Mouse (Mus musculus) forelimb bud, embryonic 11.5 days (tissue): ENCODE measurements around the gene Ptn.

Source experiments
- DNase-seq: peaks from one replicate; pipeline ENCODE4 v3.0.0-alpha.2; 2012; ENCODE audit warnings: low read depth, low spot score

Ptn gene

GRCm38 (mm10) chr6:36815992-36816391 lies 6.0 kb upstream of the Ptn start:
- DNase-seq, result no peak

DNA sequence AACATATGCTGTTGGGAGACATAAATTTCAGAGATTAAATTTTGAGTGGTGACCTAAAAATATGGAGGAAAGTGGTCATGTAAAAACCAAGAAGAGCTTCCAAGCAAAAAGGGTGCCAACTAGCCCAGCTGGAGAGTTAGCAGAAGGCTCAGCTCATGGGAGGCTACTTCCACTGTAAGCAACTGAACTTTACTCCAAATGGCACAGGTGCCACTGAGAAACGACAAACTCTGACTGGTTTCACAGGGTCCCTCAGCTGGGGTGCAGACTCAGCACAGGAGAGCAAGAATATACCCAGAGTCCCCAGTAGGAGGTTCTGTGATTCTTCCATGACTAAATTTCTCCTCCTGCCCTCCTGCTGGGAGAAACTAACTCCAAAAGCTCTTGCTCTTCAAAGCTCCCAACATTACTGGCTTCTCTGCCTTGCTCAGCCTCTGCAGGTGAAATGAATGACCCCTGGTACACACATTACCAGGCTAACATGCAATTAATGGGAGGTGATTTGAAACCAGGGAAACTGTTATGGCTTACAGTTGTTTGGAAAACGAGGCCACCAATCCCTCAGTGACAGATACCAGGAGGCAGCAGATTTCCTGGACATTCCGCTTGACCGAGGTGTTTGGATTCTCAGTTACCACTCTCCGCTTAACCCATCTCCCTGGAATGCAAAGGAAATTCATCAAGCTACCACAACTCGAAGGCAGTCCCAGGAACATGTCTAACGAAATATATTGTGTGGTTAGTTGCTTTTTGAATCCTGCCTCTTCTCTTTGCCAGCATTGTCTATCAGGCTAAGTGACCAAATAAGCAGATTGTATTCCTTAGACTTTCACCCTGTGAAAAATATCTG lies 2.9 kb upstream of the Ptn start:
- DNase-seq, result no peak

DNA sequence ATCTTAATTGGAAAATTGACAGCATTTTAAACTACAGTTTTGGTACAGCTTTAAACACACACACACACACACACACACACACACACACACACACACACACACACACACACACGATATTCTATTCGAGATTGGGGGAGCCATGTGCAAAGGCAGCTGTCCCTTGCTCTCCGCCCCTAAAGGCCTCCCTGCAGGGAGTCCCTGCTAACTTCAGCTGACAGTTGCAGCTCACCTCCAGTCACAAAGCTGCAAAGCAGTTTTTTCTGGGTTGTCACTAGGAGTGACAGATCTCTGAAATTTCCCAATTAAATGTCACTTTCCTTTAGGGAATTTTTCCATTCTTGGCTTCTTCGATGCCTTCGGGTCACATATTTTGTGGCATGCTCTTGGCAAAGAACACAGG lies 428 bp upstream of the Ptn start:
- DNase-seq, result no peak

GRCm38 (mm10) chr6:36809311-36809726 lies 701 bp downstream of the Ptn start:
- DNase-seq, result peak; percentile 59

DNA sequence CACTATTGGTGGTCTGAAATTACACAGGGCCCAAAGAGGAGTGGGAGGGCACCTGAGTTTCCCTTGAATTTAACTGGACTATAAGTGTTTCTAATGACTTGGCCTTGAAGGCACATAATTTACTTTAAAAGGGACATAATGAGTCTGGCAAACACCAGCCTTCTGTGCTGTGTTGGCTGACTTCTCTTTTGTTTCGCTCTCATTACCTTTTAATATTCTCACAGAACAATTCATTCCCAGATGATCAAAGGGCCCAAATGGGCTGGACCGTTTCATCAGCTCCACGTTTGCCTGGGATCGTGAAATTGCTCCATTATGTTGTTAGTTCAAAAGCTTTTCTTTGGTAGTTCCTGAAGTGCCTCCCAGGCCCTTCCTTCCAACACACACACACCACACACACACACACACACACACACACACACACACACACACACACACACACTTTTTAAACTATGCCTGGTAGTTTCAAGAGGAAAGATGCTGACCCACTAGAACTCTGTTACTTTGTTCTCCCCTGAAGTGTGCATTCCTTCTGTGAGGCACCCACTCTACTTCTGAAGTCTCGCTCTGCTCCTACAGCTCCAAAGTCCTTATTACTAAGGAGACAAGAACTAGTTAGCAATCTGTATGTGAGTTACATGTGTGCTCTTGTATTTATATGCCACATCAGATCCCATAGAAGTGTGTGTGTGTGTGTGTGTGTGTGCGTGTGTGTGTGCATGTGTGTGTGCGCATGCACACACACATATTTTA lies 1.5 kb downstream of the Ptn start:
- DNase-seq, result peak; percentile 63

DNA sequence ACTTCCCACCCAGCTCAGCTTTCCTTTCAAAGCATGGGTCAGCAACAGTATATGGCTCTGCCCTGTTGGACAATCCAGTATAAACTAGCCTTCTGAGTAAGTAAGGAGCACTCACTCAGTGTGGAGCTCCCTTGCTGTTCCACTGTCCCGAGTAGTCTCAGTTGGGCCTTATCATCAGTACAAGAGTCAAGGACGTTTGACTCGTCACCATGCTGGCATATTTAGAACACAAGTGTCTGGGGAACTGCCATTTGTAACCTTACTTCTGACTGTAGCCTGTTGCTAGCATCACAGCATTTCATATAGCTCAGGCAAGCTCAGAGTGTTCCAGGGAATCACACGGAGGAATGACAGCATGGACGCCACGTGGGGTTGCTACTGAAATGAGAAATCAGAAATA lies 3.1 kb downstream of the Ptn start:
- no peak for DNase-seq

- no peak for DNase-seq
These were observed 9.6 kb downstream of the Ptn start for GRCm38 (mm10) chr6:36800309-36800946.

DNA sequence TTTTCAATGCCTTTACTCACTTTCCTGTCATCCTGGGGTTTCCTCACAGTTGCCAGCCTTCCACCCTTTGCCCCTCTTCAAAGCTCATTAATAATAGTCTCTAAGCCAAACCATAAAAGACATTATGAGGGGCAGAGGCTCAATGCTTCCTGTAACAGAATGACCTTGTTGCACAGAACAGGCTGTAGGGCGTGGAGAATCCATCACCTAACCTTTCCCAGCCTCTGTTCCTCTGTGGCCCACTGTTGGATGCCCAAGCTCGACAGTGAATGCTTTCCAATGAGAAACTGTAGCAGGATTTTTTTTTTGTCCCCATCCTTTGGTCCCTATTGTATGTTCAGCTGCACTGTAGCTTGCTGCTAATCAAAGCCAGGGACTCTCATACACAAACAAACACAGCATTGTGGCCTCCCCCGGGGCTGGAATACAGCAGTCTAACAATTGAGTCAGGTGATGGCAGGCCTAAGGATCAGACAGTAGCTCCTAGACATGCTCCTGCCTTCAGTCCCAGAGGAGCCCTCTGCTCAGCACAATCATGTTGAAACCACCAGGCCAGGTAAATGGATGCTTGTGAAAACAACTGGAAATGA lies 12.9 kb downstream of the Ptn start:
- no peak for DNase-seq

DNA sequence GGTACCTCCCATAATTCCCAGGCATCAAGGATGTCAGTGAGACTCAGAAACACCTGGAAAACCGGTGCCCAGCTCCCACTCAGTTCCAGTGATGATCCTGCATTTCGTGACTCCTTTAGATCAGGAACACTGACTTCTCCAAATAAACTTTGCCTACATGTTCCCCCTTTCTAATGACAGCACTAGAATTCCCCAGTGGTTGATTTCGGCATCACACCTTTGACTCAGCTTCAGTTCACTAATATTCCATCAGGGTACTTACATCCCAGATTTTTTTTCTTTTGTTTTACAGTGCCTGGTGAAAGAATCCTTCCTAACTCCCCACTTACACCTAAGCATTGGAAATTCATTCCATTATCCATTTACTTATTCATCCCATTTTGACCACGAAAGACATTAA lies 15.5 kb downstream of the Ptn start:
- DNase-seq, result no peak

DNA sequence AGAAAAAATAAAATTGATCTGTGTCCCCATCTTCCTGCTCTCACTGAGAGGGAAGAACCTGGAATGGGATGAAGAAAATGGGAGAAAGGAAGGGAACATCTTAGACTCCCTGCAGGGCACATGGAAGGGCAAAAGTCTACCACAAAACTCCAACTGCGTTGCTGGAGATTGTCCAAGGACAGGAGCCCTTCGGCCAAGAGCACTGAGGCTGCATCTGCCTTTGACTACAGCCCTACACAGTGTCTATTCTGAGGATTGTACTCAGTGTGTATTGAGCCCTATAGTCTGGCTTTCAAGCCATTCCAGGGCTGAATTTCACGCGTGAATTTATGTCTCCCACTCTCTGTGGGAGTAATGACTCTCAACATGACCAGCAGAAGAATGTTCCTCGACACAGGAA lies 16.2 kb downstream of the Ptn start:
- no peak for DNase-seq

- no peak for DNase-seq
These were observed 20.8 kb downstream of the Ptn start for GRCm38 (mm10) chr6:36789261-36789660.

- no peak for DNase-seq
These were observed 21.3 kb downstream of the Ptn start for GRCm38 (mm10) chr6:36788576-36789191.

- peak; percentile 68 for DNase-seq
These were observed 25.3 kb downstream of the Ptn start for GRCm38 (mm10) chr6:36784682-36785208.

DNA sequence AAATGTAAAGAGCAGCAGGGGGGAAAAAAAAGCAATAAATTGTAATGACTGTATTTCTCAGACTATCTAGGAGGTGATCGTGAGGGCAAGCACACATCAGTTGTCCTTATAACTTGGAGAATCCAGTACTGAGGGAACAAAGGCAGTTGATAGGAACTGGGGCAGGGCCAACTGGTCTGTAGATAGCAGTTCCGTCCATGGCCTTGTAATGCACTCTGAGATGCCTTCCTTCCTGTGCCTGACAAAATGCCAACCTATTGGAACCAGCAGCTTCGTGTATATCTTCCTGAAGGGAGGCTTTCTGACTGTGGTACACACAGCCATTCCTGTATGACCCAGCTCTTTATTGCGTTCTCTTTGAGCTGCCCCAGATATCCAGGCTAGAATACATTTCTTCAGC lies 27.5 kb downstream of the Ptn start:
- DNase-seq, result no peak

DNA sequence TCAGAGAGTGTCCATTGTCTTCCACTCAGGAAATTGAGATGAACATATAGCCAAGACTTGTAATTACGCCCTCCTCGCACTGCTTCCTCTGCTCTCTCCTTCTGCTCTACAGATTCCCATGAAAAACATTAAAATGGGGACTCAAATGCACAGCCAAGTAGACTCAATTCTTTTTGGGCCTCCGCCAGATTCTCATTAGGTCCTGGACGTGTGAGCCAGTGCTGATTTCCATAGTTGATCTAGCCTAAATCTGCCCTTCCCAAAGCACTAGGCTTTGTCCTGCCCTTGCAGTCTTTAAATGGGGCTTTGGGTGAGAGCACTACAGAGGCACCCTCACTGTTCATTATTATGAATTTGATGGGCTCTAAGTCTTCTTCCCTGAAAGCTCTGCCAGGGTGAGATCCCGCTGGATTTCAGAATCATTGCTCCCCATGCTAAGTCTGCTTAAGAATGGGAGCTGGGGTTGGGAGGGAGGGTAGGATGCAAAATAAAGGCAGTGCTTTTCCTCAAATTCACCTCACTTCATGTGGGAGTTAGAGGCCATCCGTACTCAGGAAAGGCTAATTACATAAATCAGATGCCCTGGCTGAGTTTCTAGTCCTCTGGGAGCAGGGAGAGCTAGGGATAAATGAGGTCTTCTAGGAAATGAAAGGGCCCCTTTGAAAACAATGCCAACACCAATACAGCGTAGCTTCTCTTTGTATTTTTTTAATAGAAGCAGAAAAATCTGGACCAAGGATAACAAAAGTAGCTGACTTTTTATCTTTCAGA lies 32.3 kb downstream of the Ptn start:
- no peak for DNase-seq

- no peak for DNase-seq
These were observed 33.0 kb downstream of the Ptn start for GRCm38 (mm10) chr6:36777039-36777438.

- no peak for DNase-seq
These were observed 34.2 kb downstream of the Ptn start for GRCm38 (mm10) chr6:36775647-36776360.

DNA sequence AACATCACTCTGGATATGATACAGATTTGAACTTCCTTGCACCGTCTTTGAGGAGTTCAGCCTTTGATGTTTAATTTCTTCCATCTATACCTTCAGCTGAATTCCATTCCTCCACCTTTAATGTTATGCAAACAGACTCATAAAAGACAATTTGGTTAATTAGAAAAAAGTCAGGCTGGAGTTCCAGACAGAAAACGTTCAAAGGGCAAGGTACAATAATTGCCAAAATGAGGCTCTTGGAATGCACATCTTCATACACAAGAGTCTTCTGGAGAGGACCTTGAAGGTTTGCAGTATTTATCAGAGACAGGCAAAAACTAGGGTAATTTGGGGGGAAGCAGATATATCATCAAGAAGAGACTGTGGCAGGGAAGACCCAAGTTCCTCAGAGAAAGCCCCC lies 37.5 kb downstream of the Ptn start:
- no peak for DNase-seq

GRCm38 (mm10) chr6:36769012-36769411 lies 41.0 kb downstream of the Ptn start:
- DNase-seq, result no peak

DNA sequence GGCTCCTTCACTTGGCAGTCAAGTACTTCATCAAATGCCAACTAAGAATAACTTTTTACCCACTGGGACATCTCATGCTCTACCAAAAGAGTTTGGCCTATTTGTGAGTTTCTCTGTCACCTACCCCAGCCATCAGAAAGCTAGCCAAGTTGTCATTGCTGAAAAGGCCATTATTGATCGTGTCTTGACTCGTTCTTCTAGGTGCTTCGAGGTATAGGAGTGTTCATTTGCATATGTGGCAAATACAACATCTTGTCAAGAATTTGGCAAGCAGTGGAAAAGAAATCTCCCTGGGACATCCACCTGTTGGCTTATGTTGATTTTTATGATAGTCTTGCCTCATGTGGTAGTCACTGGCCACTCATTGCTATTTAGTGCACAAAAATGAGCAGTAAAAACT lies 43.1 kb downstream of the Ptn start:
- DNase-seq, result no peak
